8 mouse cellular contexts compared by ENCODE assay signal in genomic region chr4:44511682-44512081, GRCm38 (mm10).
DNase-seq lines count a peak whose midpoint lies in the region; ATAC-seq and TF ChIP-seq lines count a peak whose summit lies in the region.

No protein-coding gene starts in this region.

- H3K4me1 ChIP-seq in forebrain, embryonic 14.5 days (ENCODE audit: control insufficient read depth, insufficient read depth, low read length) = peaks cover 3% of the 10 kb centered on the region; the same call in 1 of the 2 replicates
- peaks cover 13% of the 10 kb centered on the region for H3K4me1 ChIP-seq in forebrain, embryonic 15.5 days
- peaks cover 27% of the 10 kb centered on the region for H3K4me1 ChIP-seq in neural tube, embryonic 15.5 days

- H3K36me3 ChIP-seq in forebrain, embryonic 14.5 days (ENCODE audit: control insufficient read depth, insufficient read depth, low read length) = no peaks in the 10 kb centered on the region
- H3K36me3 ChIP-seq in forebrain, embryonic 15.5 days = no peaks in the 10 kb centered on the region
- H3K36me3 ChIP-seq in neural tube, embryonic 15.5 days = no peaks in the 10 kb centered on the region
- H3K36me3 ChIP-seq in myocyte (ENCODE audit: control insufficient read depth, insufficient read depth) = no peaks in the 10 kb centered on the region

- WGBS in forebrain, embryonic 14.5 days = 17% methylated on average over 7 of the region's 7 CpGs
- 13% methylated on average over 7 of the region's 7 CpGs for WGBS in forebrain, embryonic 15.5 days
- WGBS in neural tube, embryonic 15.5 days = 10% methylated on average over 7 of the region's 7 CpGs

- no peak overlapping the region for H3K4me2 ChIP-seq in forebrain, embryonic 14.5 days (ENCODE audit: low read length)
- no peak overlapping the region for H3K4me2 ChIP-seq in forebrain, embryonic 15.5 days (replicated peaks)
- no peak overlapping the region for H3K4me2 ChIP-seq in neural tube, embryonic 15.5 days
- no peak overlapping the region for H3K4me2 ChIP-seq in myocyte (ENCODE audit: low read depth)

- no peaks in the 10 kb centered on the region for H3K9me3 ChIP-seq in forebrain, embryonic 14.5 days (replicated peaks; ENCODE audit: control insufficient read depth, low read length)
- H3K9me3 ChIP-seq in forebrain, embryonic 15.5 days = no peaks in the 10 kb centered on the region
- no peaks in the 10 kb centered on the region for H3K9me3 ChIP-seq in neural tube, embryonic 15.5 days (replicated peaks)

- peak; percentile 53 for DNase-seq in forebrain, embryonic 14.5 days (ENCODE audit: low spot score)
- DNase-seq in neural tube, embryonic 10.5 days (ENCODE audit: extremely low spot score, low spot score) = peak; percentile 69
- peak; percentile 66 for DNase-seq in embryo, embryonic 11.5 days (ENCODE audit: low read depth, low spot score)
- DNase-seq in right cerebral cortex, postnatal 36 days (ENCODE audit: low spot score in 2 of 2) = no peak
- DNase-seq in layer of hippocampus, adult 9-11 months = no peak

- H3K27ac ChIP-seq in forebrain, embryonic 14.5 days (ENCODE audit: low read depth, low read length) = no peak overlapping the region
- H3K27ac ChIP-seq in forebrain, embryonic 15.5 days (replicated peaks) = no peak overlapping the region
- no peak overlapping the region for H3K27ac ChIP-seq in neural tube, embryonic 15.5 days (replicated peaks)

- no peak for TF ChIP-seq POLR2A in myocyte (IDR thresholded peaks at IDR 0.05; ENCODE audit: insufficient read length, low read depth)

- no peak overlapping the region for H3K9ac ChIP-seq in forebrain, embryonic 14.5 days (ENCODE audit: low read length)
- H3K9ac ChIP-seq in forebrain, embryonic 15.5 days (replicated peaks) = no peak overlapping the region
- no peak overlapping the region for H3K9ac ChIP-seq in neural tube, embryonic 15.5 days (replicated peaks)

- no peak overlapping the region for H3ac ChIP-seq in myocyte (ENCODE audit: control insufficient read depth, insufficient read length)

- no peaks in the 10 kb centered on the region for H3K79me2 ChIP-seq in myocyte (ENCODE audit: control insufficient read depth, insufficient read depth)

- ATAC-seq in forebrain, embryonic 14.5 days = no peak
- no peak for ATAC-seq in forebrain, embryonic 15.5 days (replicated peaks)
- ATAC-seq in neural tube, embryonic 15.5 days (ENCODE audit: low FRiP score) = no peak

- H3K27me3 ChIP-seq in forebrain, embryonic 14.5 days (replicated peaks; ENCODE audit: control insufficient read depth, insufficient read depth, low read length) = peaks cover 56% of the 10 kb centered on the region
- H3K27me3 ChIP-seq in forebrain, embryonic 15.5 days = peaks cover 83% of the 10 kb centered on the region
- peaks cover 5% of the 10 kb centered on the region; the same call in 1 of the 2 replicates for H3K27me3 ChIP-seq in neural tube, embryonic 15.5 days (replicated peaks)
- H3K27me3 ChIP-seq in myocyte (ENCODE audit: control insufficient read depth, insufficient read depth, insufficient read length) = no peaks in the 10 kb centered on the region

- H3K4me3 ChIP-seq in forebrain, embryonic 14.5 days (ENCODE audit: low read depth, low read length) = no peak overlapping the region
- H3K4me3 ChIP-seq in forebrain, embryonic 15.5 days = no peak overlapping the region
- no peak overlapping the region for H3K4me3 ChIP-seq in neural tube, embryonic 15.5 days (replicated peaks)
- no peak overlapping the region for H3K4me3 ChIP-seq in myocyte

TF ChIP-seq in myocyte, 11 proteins besides CTCF, POLR2A, EP300 and RAD21:
- TF ChIP-seq REST (IDR thresholded peaks at IDR 0.05; ENCODE audit: insufficient read depth, insufficient read length) (peak; percentile 89), MYOG (IDR thresholded peaks at IDR 0.05; ENCODE audit: control insufficient read depth in 1 of 3, insufficient read depth in 1 of 3, insufficient read length in 2 of 3, low read depth in 2 of 3) (no peak)

Comparison
In these comparisons a context has a peak if more than half of its experiments do, and no peak if none do; other contexts are left out.
1. DNase-seq: peak in forebrain, embryonic 14.5 days (single experiment), neural tube, embryonic 10.5 days (single experiment) and embryo, embryonic 11.5 days (single experiment); none in right cerebral cortex, postnatal 36 days (0 of 2) and layer of hippocampus, adult 9-11 months (single experiment).